Mouse (Mus musculus) Patski (cell line): ENCODE data around the gene Eea1. TPM values are rescaled to one million over a fixed set of nuclear protein-coding genes. Genes with fewer than 3 reads are reported as not detected.

Experiments used
- ATAC-seq: fragments of 100-300 bp; one replicate; pipeline ENCODE4 v1.8.0; 2021
- CTCF ChIA-PET: fragments of 350-600 bp; sonication (Branson Sonifier 250); formaldehyde crosslinking; loops from one replicate; lab custom pipeline; 2022; ENCODE audit warnings: inconsistent platforms; lab: Charles Lee
- POLR2A ChIA-PET: fragments of 350-600 bp; sonication (Branson Sonifier 250); formaldehyde crosslinking; loops from one replicate; lab custom pipeline; 2022; ENCODE audit warnings: antibody characterized with exemption, inconsistent platforms; lab: Charles Lee
- DNase-seq: peaks from one replicate; pipeline ENCODE4 v3.0.0-alpha.2; 2011; ENCODE audit warnings: low read depth, low spot score
- H3K27me3 ChIP-seq: fragments of 371-371 bp; one replicate; pipeline ENCODE4 v1.5.1; 2021
- CTCF ChIP-seq: fragments of 100-300 bp; IDR thresholded peaks from one replicate; pipeline ENCODE4 v1.5.1; 2021
- in situ Hi-C: fragments of 300-500 bp; cut with MboI; formaldehyde crosslinking; loops from 3 replicates; pipeline ENCODE4 v1.11.1; 2018; ENCODE audit warnings: low pct_unique_long_range_greater_than_20kb, mixed read lengths
- polyA plus RNA-seq: library from polyadenylated mRNA; unstranded; gene quantifications from one replicate; pipeline ENCODE4 v1.2.3, GENCODE M21; 2021

The Eea1 gene
- polyA plus RNA-seq, result 20.2 TPM

GRCm38 (mm10) chr10:95940046-95940900 is at the start of gene Eea1:
Eea1 (plus strand) TSS chr10:95940650.
- in situ Hi-C loops, result no loop called here
- DNase-seq (peak; percentile 57), ATAC-seq (peak; percentile 97)
- TF ChIP-seq CTCF, result no peak
- POLR2A ChIA-PET, result no interaction called here
- no peaks in the 10 kb centered on the region for H3K27me3 ChIP-seq
- CTCF ChIA-PET, result interaction anchor here (1.0 to 1.1 kb wide), 2 partner anchors 11 to 68 kb away, joined by 3 to 5 read pairs; no protein-coding TSS in a partner anchor

GRCm38 (mm10) chr10:95891214-95891960 is 49.1 kb upstream of the Eea1 start:
- TF ChIP-seq CTCF, result no peak
- in situ Hi-C loops, result loop anchor here (5.0 to 25.0 kb wide), 3 partner anchors 339 to 904 kb away; partner anchors contain the start of gene Mrpl42
- DNase-seq, result no peak
- ChIA-PET POLR2A (no interaction called here), CTCF (interaction anchor here (0.8 to 2.6 kb wide), 5 partner anchors 33 to 341 kb away, joined by 3 to 11 read pairs (median 4); no protein-coding TSS in a partner anchor)
- H3K27me3 ChIP-seq, result no peaks in the 10 kb centered on the region
- no peak for ATAC-seq

GRCm38 (mm10) chr10:95892132-95892531 is 48.3 kb upstream of the Eea1 start:
- ATAC-seq, result no peak
- CTCF ChIA-PET, result interaction anchor here (0.8 to 2.6 kb wide), 3 partner anchors 34 to 52 kb away, joined by 3 to 9 read pairs (median 3); no protein-coding TSS in a partner anchor
- in situ Hi-C loops, result loop anchor here (5.0 to 25.0 kb wide), 3 partner anchors 340 to 905 kb away; partner anchors contain the start of gene Mrpl42
- DNase-seq, result no peak
- TF ChIP-seq CTCF, result no peak
- POLR2A ChIA-PET, result no interaction called here
- H3K27me3 ChIP-seq, result no peaks in the 10 kb centered on the region

- no peak for TF ChIP-seq CTCF
- CTCF ChIA-PET, result interaction anchor here (1.1 to 1.4 kb wide), 3 partner anchors 337 to 349 kb away, joined by 3 to 4 read pairs (median 3); no protein-coding TSS in a partner anchor
- DNase-seq, result no peak
- POLR2A ChIA-PET, result no interaction called here
- in situ Hi-C loops, result loop anchor here (5.0 to 25.0 kb wide), 3 partner anchors 341 to 906 kb away; partner anchors contain the start of gene Mrpl42
- no peak for ATAC-seq
- no peaks in the 10 kb centered on the region for H3K27me3 ChIP-seq
These were observed 47.0 kb upstream of the Eea1 start for GRCm38 (mm10) chr10:95893291-95893932.

- ATAC-seq, result no peak
- in situ Hi-C loops, result loop anchor here (5.0 to 25.0 kb wide), 3 partner anchors 342 to 907 kb away; partner anchors contain the start of gene Mrpl42
- POLR2A ChIA-PET, result no interaction called here
- CTCF ChIA-PET, result interaction anchor here (0.6 to 1.4 kb wide), 9 partner anchors 14 to 903 kb away, joined by 3 to 4 read pairs (median 3); no protein-coding TSS in a partner anchor
- DNase-seq, result no peak
- H3K27me3 ChIP-seq, result no peaks in the 10 kb centered on the region
- no peak for TF ChIP-seq CTCF
These were observed 46.2 kb upstream of the Eea1 start for GRCm38 (mm10) chr10:95894036-95894855.

GRCm38 (mm10) chr10:95894856-95895386 is 45.5 kb upstream of the Eea1 start:
- ChIA-PET POLR2A (interaction anchor here (0.6 kb wide), 1 partner anchor 38 kb away, joined by 3 read pairs; no protein-coding TSS in a partner anchor), CTCF (interaction anchor here (0.6 to 1.4 kb wide), 8 partner anchors 13 to 903 kb away, joined by 3 to 4 read pairs (median 3); no protein-coding TSS in a partner anchor)
- TF ChIP-seq CTCF, result peak; percentile 88
- in situ Hi-C loops, result loop anchor here (5.0 to 25.0 kb wide), 4 partner anchors 137 to 908 kb away; partner anchors contain the start of gene Mrpl42
- H3K27me3 ChIP-seq, result no peaks in the 10 kb centered on the region
- ATAC-seq (no peak), DNase-seq (no peak)

GRCm38 (mm10) chr10:95898471-95899154 is 41.8 kb upstream of the Eea1 start:
- TF ChIP-seq CTCF, result peak; percentile 88
- ChIA-PET CTCF (interaction anchor here (0.8 to 2.5 kb wide), 14 partner anchors 10 to 407 kb away, joined by 3 to 10 read pairs (median 4); no protein-coding TSS in a partner anchor), POLR2A (no interaction called here)
- ATAC-seq (no peak), DNase-seq (no peak)
- in situ Hi-C loops, result loop anchor here (5.0 to 25.0 kb wide), 2 partner anchors 134 to 911 kb away; no protein-coding TSS in a partner anchor
- H3K27me3 ChIP-seq, result no peaks in the 10 kb centered on the region

- TF ChIP-seq CTCF, result no peak
- CTCF ChIA-PET, result no interaction called here
- POLR2A ChIA-PET, result interaction anchor here (0.7 kb wide), 1 partner anchor 174 kb away, joined by 3 read pairs; no protein-coding TSS in a partner anchor
- ATAC-seq (no peak), DNase-seq (no peak)
- no peaks in the 10 kb centered on the region for H3K27me3 ChIP-seq
- in situ Hi-C loops, result loop anchor here (25.0 kb wide), 1 partner anchor 1433 kb away; no protein-coding TSS in a partner anchor
These were observed 35.8 kb upstream of the Eea1 start for GRCm38 (mm10) chr10:95904668-95905067.
